Comparison of ENCODE assay signal across 10 mouse cellular contexts in genomic region chr2:62573753-62574159, GRCm38 (mm10). TPM values are rescaled to one million over a fixed set of nuclear protein-coding genes. Genes with fewer than 3 reads are reported as not detected.
A peak's percentile ranks its signal among the peaks of the same experiment; 100 is the strongest.
DNase-seq lines count a peak whose midpoint lies in the region; ATAC-seq lines count a peak whose summit lies in the region.
"Had no signal": no experiment of that assay in that cellular context is flagged by ENCODE, and none has a peak within 500 bp of the region (broad histone marks: within the 10 kb centered on the region; RNA-seq: fewer than 3 reads in every experiment).

Gene Fap, minus strand, starts transcription at chr2:62574075.

- WGBS in heart, embryonic 15.5 days, result 58% methylated on average over 12 of the region's 12 CpGs
- 67% methylated on average over 12 of the region's 12 CpGs for WGBS in neural tube, embryonic 11.5 days

- ATAC-seq in heart, embryonic 15.5 days (replicated peaks; ENCODE audit: insufficient number of reproducible peaks, insufficient read depth, low FRiP score, low read depth), result no peak
- no peak for ATAC-seq in neural tube, embryonic 11.5 days (ENCODE audit: insufficient read depth, low FRiP score, low TSS enrichment)
- ATAC-seq: midbrain, embryonic 15.5 days had no signal

- H3K4me1 ChIP-seq in heart, embryonic 15.5 days (replicated peaks), result no peaks in the 10 kb centered on the region
- H3K4me1 ChIP-seq in neural tube, embryonic 11.5 days (ENCODE audit: control insufficient read depth, insufficient read depth, low read length), result no peaks in the 10 kb centered on the region
- H3K4me1 ChIP-seq: midbrain, embryonic 15.5 days had no signal

- DNase-seq in kidney, postnatal 10 days, result peak; percentile 10
- DNase-seq in kidney, adult 11 months, result no peak
- peak; percentile 28 for DNase-seq in embryo, embryonic 9.5 days (ENCODE audit: extremely low spot score)
- DNase-seq in neural tube, embryonic 11.5 days (ENCODE audit: low spot score), result peak; percentile 52
- DNase-seq in thymus, postnatal 25 days, result no peak
- DNase-seq in adrenal gland, adult 18-20 months (ENCODE audit: low spot score in 2 of 2), result no peak
- DNase-seq in cerebellum, postnatal 36 days, result no peak
- DNase-seq: thymus, postnatal 36 days had no signal

- H3K27me3 ChIP-seq in heart, embryonic 15.5 days, result no peaks in the 10 kb centered on the region
- H3K27me3 ChIP-seq in neural tube, embryonic 11.5 days (ENCODE audit: control insufficient read depth, insufficient read depth, low read length), result no peaks in the 10 kb centered on the region
- H3K27me3 ChIP-seq: midbrain, embryonic 15.5 days had no signal

- no peaks in the 10 kb centered on the region for H3K9me3 ChIP-seq in heart, embryonic 15.5 days (replicated peaks)
- H3K9me3 ChIP-seq in neural tube, embryonic 11.5 days (ENCODE audit: control insufficient read depth, low read length), result no peaks in the 10 kb centered on the region
- H3K9me3 ChIP-seq: midbrain, embryonic 15.5 days had no signal

- H3K4me3 ChIP-seq in heart, embryonic 15.5 days, result peak within 1 kb of the TSS; percentile 30
- H3K4me3 ChIP-seq in neural tube, embryonic 11.5 days (ENCODE audit: low read depth, low read length), result peak within 1 kb of the TSS; percentile 1; the same call in 1 of the 2 replicates
- H3K4me3 ChIP-seq: midbrain, embryonic 15.5 days had no signal

- no peaks in the 10 kb centered on the region for H3K36me3 ChIP-seq in heart, embryonic 15.5 days
- no peaks in the 10 kb centered on the region for H3K36me3 ChIP-seq in neural tube, embryonic 11.5 days (ENCODE audit: control insufficient read depth, insufficient read depth, low read length)
- H3K36me3 ChIP-seq: midbrain, embryonic 15.5 days had no signal

- H3K4me2 ChIP-seq in heart, embryonic 15.5 days, result peak within 1 kb of the TSS; percentile 21; the same call in 1 of the 2 replicates
- peak within 1 kb of the TSS; percentile 12; the same call in 1 of the 2 replicates for H3K4me2 ChIP-seq in neural tube, embryonic 11.5 days (ENCODE audit: low read depth)
- H3K4me2 ChIP-seq: midbrain, embryonic 15.5 days had no signal

- peak within 1 kb of the TSS; percentile 68; the same call in 1 of the 2 replicates for H3K27ac ChIP-seq in heart, embryonic 15.5 days
- H3K27ac ChIP-seq in neural tube, embryonic 11.5 days (ENCODE audit: low read depth, low read length), result peak within 1 kb of the TSS; percentile 42; the same call in 1 of the 2 replicates
- H3K27ac ChIP-seq: midbrain, embryonic 15.5 days had no signal

- H3K9ac ChIP-seq in heart, embryonic 15.5 days, result no peak within 1 kb of the TSS
- H3K9ac ChIP-seq in neural tube, embryonic 11.5 days (ENCODE audit: low read length), result no peak within 1 kb of the TSS
- H3K9ac ChIP-seq: midbrain, embryonic 15.5 days had no signal

RNA-seq across cellular contexts. Expression of gene Fap, which starts in this region (rescaled TPM):
- polyA plus RNA-seq in heart, embryonic 15.5 days (2015; fragmentation: Nextera tagmentation; extraction: Ambion mirVana), result 4.6 and 5.5 TPM in 2 replicates
- 10.7 and 11.7 TPM in 2 replicates for polyA plus RNA-seq in neural tube, embryonic 11.5 days (2014; fragmentation: Nextera tagmentation; extraction: Ambion mirVana)
- 1 to 10 TPM; 2.1 to 3.2 TPM for total RNA-seq in adrenal gland, adult 18-20 months (2021)

Comparison
In these comparisons a context has a peak if more than half of its experiments do, and no peak if none do; other contexts are left out.
1. DNase-seq: peak in kidney, postnatal 10 days (single experiment), embryo, embryonic 9.5 days (single experiment) and neural tube, embryonic 11.5 days (single experiment); none in kidney, adult 11 months (single experiment), thymus, postnatal 25 days (single experiment), adrenal gland, adult 18-20 months (0 of 2) and cerebellum, postnatal 36 days (0 of 2).